Mouse (Mus musculus) megakaryocyte, embryonic 14.5 days (primary cell): ENCODE results near the gene Igf2r.

Experiments
- FLI1 ChIP-seq: IDR thresholded peaks from 2 replicates; pipeline ENCODE4 v1.6.1; 2012; ENCODE audit warnings: low read length, inconsistent platforms, mixed read lengths
- GATA1 ChIP-seq: IDR thresholded peaks from 3 replicates; pipeline ENCODE4 v1.6.1; 2012; ENCODE audit warnings: mixed read lengths, low read length, inconsistent platforms, borderline replicate concordance

GRCm38 (mm10) chr17:12714080-12714561 is 55.3 kb downstream of the Igf2r start:
- no peak for TF ChIP-seq GATA1
- TF ChIP-seq FLI1 = no peak
